Mouse (Mus musculus): Measurements from ENCODE around the gene Mybbp1a. TPM values are rescaled to one million over a fixed set of nuclear protein-coding genes. Genes with fewer than 3 reads are reported as not detected.

The Mybbp1a gene
- polyA plus RNA-seq, 1 experiment from 2014 or later: 111 TPM

- no peak overlapping the region for H3K4me2 ChIP-seq (replicated peaks)
- no peak for ATAC-seq (ENCODE audit: low FRiP score, low read depth)
- H3K9me3 ChIP-seq: no peaks in the 10 kb centered on the region
- H3K4me3 ChIP-seq: no peak overlapping the region
- H3K4me1 ChIP-seq: peaks cover 12% of the 10 kb centered on the region
- H3K27me3 ChIP-seq (replicated peaks): no peaks in the 10 kb centered on the region
- no peak overlapping the region for H3K9ac ChIP-seq
- no peak overlapping the region for H3K27ac ChIP-seq
- 0 out of 2 replicates have a peak, but pooled peaks cover 8% of the 10 kb centered on the region for H3K36me3 ChIP-seq
- WGBS: 73% methylated on average over 7 of the region's 7 CpGs
Measured at GRCm38 (mm10) chr11:72475408-72475807, 34.3 kb downstream of the Mybbp1a start.

- Histone ChIP-seq H3K9ac (no peak overlapping the region), H3K9me3 (no peaks in the 10 kb centered on the region), H3K27ac (no peak overlapping the region), H3K27me3 (replicated peaks) (no peaks in the 10 kb centered on the region), H3K4me3 (no peak overlapping the region), H3K36me3 (0 out of 2 replicates have a peak, but pooled peaks cover 8% of the 10 kb centered on the region), H3K4me2 (replicated peaks) (no peak overlapping the region), H3K4me1 (peaks cover 12% of the 10 kb centered on the region)
- WGBS: 58% methylated on average over 7 of the region's 7 CpGs
- ATAC-seq (ENCODE audit: low FRiP score, low read depth): no peak
Measured at GRCm38 (mm10) chr11:72476074-72476625, 35.0 kb downstream of the Mybbp1a start.

- Histone ChIP-seq H3K9ac (no peak overlapping the region), H3K27ac (no peak overlapping the region), H3K4me2 (replicated peaks) (no peak overlapping the region), H3K27me3 (replicated peaks) (no peaks in the 10 kb centered on the region), H3K4me3 (no peak overlapping the region), H3K36me3 (0 out of 2 replicates have a peak, but pooled peaks cover 8% of the 10 kb centered on the region), H3K9me3 (no peaks in the 10 kb centered on the region), H3K4me1 (peaks cover 12% of the 10 kb centered on the region)
- no peak for ATAC-seq (ENCODE audit: low FRiP score, low read depth)
- WGBS: 35% methylated on average over 5 of the region's 5 CpGs
Measured at GRCm38 (mm10) chr11:72477182-72477581, 36.0 kb downstream of the Mybbp1a start.

DNA sequence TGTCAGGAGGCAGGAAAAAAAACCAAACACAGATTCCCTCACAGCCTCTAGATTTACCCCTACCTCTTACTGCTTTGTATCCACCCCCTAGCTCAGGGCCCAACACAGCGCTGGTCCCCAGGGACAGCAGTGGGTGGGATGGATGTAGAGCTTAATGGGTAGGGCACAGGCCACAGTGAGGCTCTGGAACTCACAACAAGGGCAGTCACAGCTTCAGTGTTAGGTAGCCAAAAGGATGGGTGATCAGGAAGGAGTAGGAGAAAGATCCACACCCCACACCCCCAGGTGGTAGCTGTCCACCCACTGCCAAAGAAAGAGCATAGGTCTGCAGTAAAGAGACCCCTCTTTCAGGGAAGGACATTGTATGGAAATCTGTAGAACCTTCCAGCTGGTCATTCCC is 36.5 kb downstream of the Mybbp1a start:
- no peak overlapping the region for H3K27ac ChIP-seq
- H3K9ac ChIP-seq: no peak overlapping the region
- no peaks in the 10 kb centered on the region for H3K27me3 ChIP-seq (replicated peaks)
- H3K9me3 ChIP-seq: no peaks in the 10 kb centered on the region
- no peak overlapping the region for H3K4me3 ChIP-seq
- 87% methylated on average over 1 of the region's 1 CpGs for WGBS
- H3K4me2 ChIP-seq (replicated peaks): no peak overlapping the region
- ATAC-seq (ENCODE audit: low FRiP score, low read depth): no peak
- 0 out of 2 replicates have a peak, but pooled peaks cover 8% of the 10 kb centered on the region for H3K36me3 ChIP-seq
- H3K4me1 ChIP-seq: peaks cover 12% of the 10 kb centered on the region

GRCm38 (mm10) chr11:72478228-72478627 is 37.1 kb downstream of the Mybbp1a start:
- Histone ChIP-seq H3K27me3 (replicated peaks) (no peaks in the 10 kb centered on the region), H3K4me1 (peaks cover 12% of the 10 kb centered on the region), H3K4me3 (no peak overlapping the region), H3K4me2 (replicated peaks) (no peak overlapping the region), H3K36me3 (0 out of 2 replicates have a peak, but pooled peaks cover 3% of the 10 kb centered on the region), H3K27ac (no peak overlapping the region), H3K9me3 (no peaks in the 10 kb centered on the region), H3K9ac (no peak overlapping the region)
- ATAC-seq (ENCODE audit: low FRiP score, low read depth): no peak
- WGBS: 80% methylated on average over 6 of the region's 6 CpGs

DNA sequence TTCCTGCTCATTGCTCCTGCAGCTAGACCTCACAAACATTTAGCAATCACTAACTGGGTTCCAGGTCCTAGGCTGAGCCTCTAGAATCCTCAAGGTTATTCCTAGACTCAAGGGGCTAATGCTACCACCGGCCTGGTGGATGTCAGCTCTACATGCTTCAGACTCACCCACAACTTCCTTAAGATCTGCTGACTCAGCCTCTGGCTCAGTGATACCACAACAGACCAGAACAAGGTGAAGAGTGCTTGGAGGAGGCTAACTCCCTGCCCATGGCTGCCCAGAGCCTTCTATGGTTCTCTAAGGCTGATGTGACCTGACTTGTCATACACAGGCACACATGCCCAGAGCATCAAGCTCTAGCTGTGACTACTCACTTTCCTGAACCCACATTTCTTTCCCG is 38.3 kb downstream of the Mybbp1a start:
- no peaks in the 10 kb centered on the region for H3K27me3 ChIP-seq (replicated peaks)
- WGBS: 89% methylated on average over 2 of the region's 2 CpGs
- H3K36me3 ChIP-seq: no peaks in the 10 kb centered on the region
- ATAC-seq (ENCODE audit: low FRiP score, low read depth): no peak
- no peak overlapping the region for H3K4me2 ChIP-seq (replicated peaks)
- H3K4me1 ChIP-seq: peaks cover 12% of the 10 kb centered on the region
- no peaks in the 10 kb centered on the region for H3K9me3 ChIP-seq
- H3K9ac ChIP-seq: no peak overlapping the region
- no peak overlapping the region for H3K27ac ChIP-seq
- H3K4me3 ChIP-seq: no peak overlapping the region

DNA sequence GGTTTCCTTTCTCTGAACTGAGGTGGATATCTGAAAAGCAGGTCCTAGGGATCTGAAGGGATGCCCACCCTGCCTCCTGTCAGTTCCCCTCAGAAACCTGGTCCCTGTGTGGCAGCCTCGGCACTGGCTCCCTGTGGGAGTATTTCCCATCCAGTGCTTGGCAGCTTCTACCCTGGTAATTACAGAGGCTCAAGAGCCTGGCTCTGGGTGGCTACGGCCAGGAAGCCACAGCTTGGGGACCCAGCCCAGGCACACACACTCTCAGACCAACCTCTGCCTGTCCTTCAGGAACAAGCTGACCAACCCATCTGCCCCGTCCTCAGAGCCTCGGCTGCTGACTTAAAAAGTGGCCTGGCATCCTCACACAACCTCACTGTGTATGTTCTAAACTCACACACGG is 40.2 kb downstream of the Mybbp1a start:
- Histone ChIP-seq H3K4me3 (no peak overlapping the region), H3K27ac (no peak overlapping the region), H3K4me2 (replicated peaks) (no peak overlapping the region), H3K36me3 (no peaks in the 10 kb centered on the region), H3K9me3 (no peaks in the 10 kb centered on the region), H3K27me3 (replicated peaks) (no peaks in the 10 kb centered on the region), H3K4me1 (peaks cover 20% of the 10 kb centered on the region), H3K9ac (no peak overlapping the region)
- ATAC-seq (ENCODE audit: low FRiP score, low read depth): no peak
- 84% methylated on average over 5 of the region's 5 CpGs for WGBS

DNA sequence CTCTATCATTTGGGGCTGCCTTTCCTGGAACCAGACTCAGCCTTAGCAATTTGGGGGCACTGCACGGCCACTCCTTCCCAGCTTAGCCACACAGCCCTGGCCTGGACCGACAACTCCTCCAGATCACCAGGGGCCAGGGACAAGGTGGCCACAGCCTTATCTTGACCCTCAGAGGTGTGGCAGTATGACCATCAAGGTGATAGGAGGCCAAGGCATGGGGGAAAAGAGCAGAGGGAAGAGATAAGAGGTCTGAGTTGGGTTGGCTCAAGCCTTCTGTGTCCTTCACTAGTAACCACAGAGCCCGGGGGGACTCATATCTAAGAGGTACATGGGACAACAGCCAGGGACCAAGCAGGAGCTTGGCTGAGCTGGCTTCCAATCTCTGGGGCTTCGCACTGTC is 40.8 kb downstream of the Mybbp1a start:
- no peak overlapping the region for H3K27ac ChIP-seq
- H3K27me3 ChIP-seq (replicated peaks): peaks cover 4% of the 10 kb centered on the region; the same call in 1 of the 2 replicates
- H3K4me1 ChIP-seq: peaks cover 18% of the 10 kb centered on the region
- no peak overlapping the region for H3K9ac ChIP-seq
- 80% methylated on average over 4 of the region's 4 CpGs for WGBS
- H3K4me2 ChIP-seq (replicated peaks): no peak overlapping the region
- no peak overlapping the region for H3K4me3 ChIP-seq
- no peaks in the 10 kb centered on the region for H3K9me3 ChIP-seq
- no peaks in the 10 kb centered on the region for H3K36me3 ChIP-seq
- ATAC-seq (ENCODE audit: low FRiP score, low read depth): no peak

DNA sequence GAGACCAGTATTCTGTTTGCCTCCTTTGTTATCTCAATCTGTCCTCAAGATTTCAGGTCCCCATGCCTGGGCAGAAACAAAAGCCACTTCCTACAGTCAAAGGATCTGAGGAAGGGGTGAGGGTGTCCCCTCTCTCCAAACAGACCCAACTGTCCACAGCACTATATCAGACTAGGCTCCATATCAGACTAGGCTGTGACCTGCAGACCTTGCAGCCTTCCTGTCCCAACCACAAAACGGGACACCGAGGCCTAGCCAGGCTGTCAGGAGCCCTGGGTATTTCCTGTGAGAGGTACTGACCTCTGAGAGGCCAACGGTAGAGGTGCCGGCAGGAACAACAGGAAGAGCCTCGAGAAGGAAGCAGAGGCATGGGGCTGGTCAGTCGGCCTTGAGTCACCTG is 43.4 kb downstream of the Mybbp1a start:
- 69% methylated on average over 6 of the region's 6 CpGs for WGBS

GRCm38 (mm10) chr11:72485157-72485556 is 44.0 kb downstream of the Mybbp1a start:
- H3K4me1 ChIP-seq: peaks cover 27% of the 10 kb centered on the region
- no peak overlapping the region for H3K9ac ChIP-seq
- H3K4me2 ChIP-seq (replicated peaks): peak overlapping the region; percentile 12; the same call in 1 of the 2 replicates
- 54% methylated on average over 5 of the region's 5 CpGs for WGBS
- no peaks in the 10 kb centered on the region for H3K9me3 ChIP-seq
- H3K36me3 ChIP-seq: no peaks in the 10 kb centered on the region
- ATAC-seq (ENCODE audit: low FRiP score, low read depth): no peak
- no peak overlapping the region for H3K4me3 ChIP-seq
- H3K27ac ChIP-seq: no peak overlapping the region
- H3K27me3 ChIP-seq (replicated peaks): peaks cover 28% of the 10 kb centered on the region

More for the DNA sequence above, 43.4 kb downstream of the Mybbp1a start:
- H3K36me3 ChIP-seq: no peaks in the 10 kb centered on the region
- peaks cover 27% of the 10 kb centered on the region for H3K4me1 ChIP-seq
- H3K9me3 ChIP-seq: no peaks in the 10 kb centered on the region
- ATAC-seq (ENCODE audit: low FRiP score, low read depth): no peak
- no peak overlapping the region for H3K4me2 ChIP-seq (replicated peaks)
- peaks cover 28% of the 10 kb centered on the region for H3K27me3 ChIP-seq (replicated peaks)
- H3K27ac ChIP-seq: no peak overlapping the region
- no peak overlapping the region for H3K4me3 ChIP-seq
- H3K9ac ChIP-seq: no peak overlapping the region

- no peak for ATAC-seq (ENCODE audit: low FRiP score, low read depth)
- no peaks in the 10 kb centered on the region for H3K36me3 ChIP-seq
- H3K4me2 ChIP-seq (replicated peaks): peak overlapping the region; percentile 12; the same call in 1 of the 2 replicates
- H3K4me1 ChIP-seq: peaks cover 27% of the 10 kb centered on the region
- WGBS: 75% methylated on average over 11 of the region's 11 CpGs
- H3K4me3 ChIP-seq: no peak overlapping the region
- peaks cover 28% of the 10 kb centered on the region for H3K27me3 ChIP-seq (replicated peaks)
- H3K9me3 ChIP-seq: no peaks in the 10 kb centered on the region
- H3K27ac ChIP-seq: no peak overlapping the region
- no peak overlapping the region for H3K9ac ChIP-seq
Measured at GRCm38 (mm10) chr11:72485960-72486359, 44.8 kb downstream of the Mybbp1a start.

DNA sequence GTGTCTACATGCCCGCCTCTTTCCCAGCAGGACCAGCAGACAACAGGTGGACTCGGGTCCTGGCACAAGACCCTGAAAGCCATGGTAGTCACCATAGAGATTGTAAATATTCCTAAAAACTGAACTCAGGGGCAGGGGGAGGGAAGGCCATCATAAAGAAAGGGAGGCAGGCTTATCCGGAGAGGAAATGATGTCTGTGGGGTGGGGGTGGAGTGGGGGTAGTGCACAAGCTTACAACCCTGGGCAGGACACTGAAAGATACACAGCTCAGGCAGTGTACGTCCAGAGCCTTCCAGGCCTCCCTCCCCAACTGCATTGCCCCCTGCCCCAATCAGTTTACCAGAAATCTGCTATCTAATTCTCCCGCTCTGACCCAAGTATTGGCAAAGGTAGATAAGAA is 46.0 kb downstream of the Mybbp1a start:
- 56% methylated on average over 5 of the region's 5 CpGs for WGBS
- no peak overlapping the region for H3K4me3 ChIP-seq
- no peak overlapping the region for H3K27ac ChIP-seq
- H3K4me1 ChIP-seq: peaks cover 27% of the 10 kb centered on the region
- no peak for ATAC-seq (ENCODE audit: low FRiP score, low read depth)
- H3K9me3 ChIP-seq: no peaks in the 10 kb centered on the region
- peaks cover 30% of the 10 kb centered on the region for H3K27me3 ChIP-seq (replicated peaks)
- peak overlapping the region; percentile 87 for H3K4me2 ChIP-seq (replicated peaks)
- H3K36me3 ChIP-seq: no peaks in the 10 kb centered on the region
- peak overlapping the region; percentile 27; the same call in 1 of the 2 replicates for H3K9ac ChIP-seq

DNA sequence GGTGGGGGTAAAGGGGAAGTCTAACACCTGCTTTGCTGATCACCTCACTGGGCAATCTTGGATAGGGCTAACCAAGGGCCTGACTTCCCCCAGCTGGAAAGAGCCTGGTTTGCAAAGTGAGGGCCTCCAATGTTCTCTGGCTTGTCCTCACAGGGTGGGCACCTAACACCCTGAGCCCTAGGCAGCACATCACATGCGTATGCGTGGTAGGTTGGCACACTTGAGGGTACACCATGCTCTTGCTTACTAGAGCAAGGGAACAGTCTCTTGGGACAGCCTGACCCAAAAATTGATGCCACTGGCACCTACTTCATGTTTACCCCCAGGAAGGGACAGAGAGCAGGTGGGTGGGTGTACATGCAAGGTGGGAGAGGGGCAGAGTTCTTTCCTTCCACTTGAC is 46.6 kb downstream of the Mybbp1a start:
- Histone ChIP-seq H3K27ac (no peak overlapping the region), H3K27me3 (replicated peaks) (peaks cover 30% of the 10 kb centered on the region), H3K9ac (peak overlapping the region; percentile 84), H3K4me1 (peaks cover 27% of the 10 kb centered on the region), H3K4me3 (peak overlapping the region; percentile 70), H3K4me2 (replicated peaks) (peak overlapping the region; percentile 87), H3K36me3 (no peaks in the 10 kb centered on the region), H3K9me3 (no peaks in the 10 kb centered on the region)
- 100% methylated on average over 2 of the region's 2 CpGs for WGBS
- no peak for ATAC-seq (ENCODE audit: low FRiP score, low read depth)
